Mouse (Mus musculus) MEL (cell line): Measurements from ENCODE around the gene Fads1. TPM values are rescaled to one million over a fixed set of nuclear protein-coding genes. Genes with fewer than 3 reads are reported as not detected.

Experiments
- DNase-seq: peaks from one replicate; pipeline ENCODE4 v3.0.0; 2011; ENCODE audit warnings: low read depth, low spot score
- H3K27ac ChIP-seq: 2 replicates; pipeline ENCODE4 v1.5.1; 2012; ENCODE audit warnings: low read depth, mild to moderate bottlenecking, control low read depth, low read length, moderate library complexity; ENCODE audit not compliant: control insufficient read depth
- H3K27me3 ChIP-seq, 2 experiments: fragments of 150-350 bp in 1 of 2; sonication (generic) in 1 of 2; 2 replicates each; pipeline ENCODE4 v1.6.1; 2012; ENCODE audit warnings: low read length in 2 of 2, mild to moderate bottlenecking in 2 of 2, improper control_type of control experiment in 1 of 2, moderate library complexity in 1 of 2; ENCODE audit not compliant: insufficient read depth in 2 of 2, control insufficient read depth in 1 of 2
- H3K36me3 ChIP-seq, 2 experiments: 2 replicates each; pipeline ENCODE4 v1.6.1; 2012 to 2014; ENCODE audit warnings: low read length in 2 of 2, improper control_type of control experiment in 1 of 2, inconsistent platforms in 1 of 2, mild to moderate bottlenecking in 1 of 2; ENCODE audit not compliant: insufficient read depth in 2 of 2, control insufficient read depth in 1 of 2
- H3K4me1 ChIP-seq, 2 experiments: fragments of 150-350 bp in 1 of 2; sonication (generic) in 1 of 2; 2 replicates each; pipeline ENCODE4 v1.6.1; 2012; ENCODE audit warnings: low read length in 2 of 2, improper control_type of control experiment in 1 of 2, mild to moderate bottlenecking in 1 of 2; ENCODE audit not compliant: insufficient read depth in 2 of 2, control insufficient read depth in 1 of 2
- H3K4me3 ChIP-seq, 2 experiments: fragments of 150-350 bp in 1 of 2; sonication (generic) in 1 of 2; 2 replicates each; pipeline ENCODE4 v1.5.1; 2012; ENCODE audit warnings: low read depth in 2 of 2, low read length in 2 of 2, mild to moderate bottlenecking in 2 of 2, moderate library complexity in 2 of 2, control low read depth in 1 of 2, improper control_type of control experiment in 1 of 2; ENCODE audit not compliant: control insufficient read depth in 1 of 2, insufficient read depth in 1 of 2
- H3K79me2 ChIP-seq: 2 replicates; pipeline ENCODE4 v1.6.1; 2012; ENCODE audit warnings: mild to moderate bottlenecking, low read length, moderate library complexity; ENCODE audit not compliant: control insufficient read depth, poor library complexity, insufficient read depth
- H3K9ac ChIP-seq: 2 replicates; pipeline ENCODE4 v1.6.1; 2012; ENCODE audit warnings: low read depth, mild to moderate bottlenecking, control low read depth, low read length, moderate library complexity; ENCODE audit not compliant: control insufficient read depth, poor library complexity, severe bottlenecking
- H3K9me3 ChIP-seq: fragments of 150-350 bp; sonication (generic); replicated peaks from 2 replicates; pipeline ENCODE4 v1.6.1; 2012; ENCODE audit warnings: mild to moderate bottlenecking, low read length, improper control_type of control experiment, moderate library complexity; ENCODE audit not compliant: insufficient read depth
- BHLHE40 ChIP-seq: IDR thresholded peaks from 2 replicates; pipeline ENCODE4 v1.6.1; 2012; ENCODE audit warnings: low read depth, mild to moderate bottlenecking, inconsistent platforms, low read length, improper control_type of control experiment, borderline replicate concordance
- CHD1 ChIP-seq: IDR thresholded peaks from 2 replicates; pipeline ENCODE4 v1.6.1; 2012; ENCODE audit warnings: low read depth, mild to moderate bottlenecking, inconsistent platforms, low read length, improper control_type of control experiment
- CHD2 ChIP-seq: IDR thresholded peaks from 2 replicates; pipeline ENCODE4 v1.6.1; 2011; ENCODE audit warnings: low read length, improper control_type of control experiment
- CTCF ChIP-seq, 3 experiments: IDR thresholded peaks in 2 of 3; conservative IDR thresholded peaks in 1 of 3; 2 replicates each; pipeline ENCODE4 v1.5.1; 2011 to 2012; ENCODE audit warnings: low read length in 3 of 3, low read depth in 2 of 3, mild to moderate bottlenecking in 2 of 3, improper control_type of control experiment in 1 of 3, inconsistent platforms in 1 of 3, mixed read lengths in 1 of 3, moderate library complexity in 1 of 3; ENCODE audit not compliant: control insufficient read depth in 1 of 3, insufficient read depth in 1 of 3, poor library complexity in 1 of 3, severe bottlenecking in 1 of 3
- ELF1 ChIP-seq: IDR thresholded peaks from 2 replicates; pipeline ENCODE4 v1.6.1; 2014; ENCODE audit warnings: low read depth, mild to moderate bottlenecking, inconsistent platforms, low read length, improper control_type of control experiment, moderate library complexity
- EP300 ChIP-seq, 2 experiments: IDR thresholded peaks; 2 replicates each; pipeline ENCODE4 v1.6.1; 2011; ENCODE audit warnings: improper control_type of control experiment in 2 of 2, low read length in 2 of 2, low read depth in 1 of 2, mild to moderate bottlenecking in 1 of 2
- GABPA ChIP-seq: IDR thresholded peaks from 2 replicates; pipeline ENCODE4 v1.6.1; 2012; ENCODE audit warnings: low read depth, mild to moderate bottlenecking, inconsistent platforms, low read length, improper control_type of control experiment, moderate library complexity
- HCFC1 ChIP-seq: IDR thresholded peaks from 2 replicates; pipeline ENCODE4 v1.6.1; 2012; ENCODE audit warnings: low read depth, mild to moderate bottlenecking, inconsistent platforms, low read length, improper control_type of control experiment, moderate library complexity
- JUND ChIP-seq: IDR thresholded peaks from 2 replicates; pipeline ENCODE4 v1.6.1; 2011; ENCODE audit warnings: low read depth, mild to moderate bottlenecking, improper control_type of control experiment, low read length
- MAFK ChIP-seq: IDR thresholded peaks from 2 replicates; pipeline ENCODE4 v1.6.1; 2011; ENCODE audit warnings: low read depth, mild to moderate bottlenecking, low read length, improper control_type of control experiment, borderline replicate concordance
- MAX ChIP-seq: IDR thresholded peaks from 2 replicates; pipeline ENCODE4 v1.6.1; 2011; ENCODE audit warnings: low read length, improper control_type of control experiment
- MXI1 ChIP-seq: IDR thresholded peaks from 2 replicates; pipeline ENCODE4 v1.6.1; 2011; ENCODE audit warnings: mild to moderate bottlenecking, low read depth, low read length, improper control_type of control experiment
- MYC ChIP-seq: IDR thresholded peaks from 2 replicates; pipeline ENCODE4 v1.6.1; 2011; ENCODE audit warnings: low read depth, mild to moderate bottlenecking, low read length, improper control_type of control experiment, moderate library complexity
- NELFE ChIP-seq: IDR thresholded peaks from 2 replicates; pipeline ENCODE4 v1.6.1; 2011; ENCODE audit warnings: low read depth, low read length, improper control_type of control experiment
- NRF1 ChIP-seq: IDR thresholded peaks from 2 replicates; pipeline ENCODE4 v1.6.1; 2014; ENCODE audit warnings: low read depth, mild to moderate bottlenecking, inconsistent platforms, low read length, improper control_type of control experiment, moderate library complexity; ENCODE audit not compliant: poor library complexity, insufficient read depth, severe bottlenecking
- POLR2A ChIP-seq, 2 experiments: IDR thresholded peaks; 2 replicates each; pipeline ENCODE4 v1.6.1; 2011 to 2012; ENCODE audit warnings: low read length in 2 of 2, mild to moderate bottlenecking in 2 of 2, control low read depth in 1 of 2, improper control_type of control experiment in 1 of 2, low read depth in 1 of 2, moderate library complexity in 1 of 2; ENCODE audit not compliant: control insufficient read depth in 1 of 2, insufficient read depth in 1 of 2, poor library complexity in 1 of 2
- POLR2AphosphoS2 ChIP-seq: IDR thresholded peaks from 2 replicates; pipeline ENCODE4 v1.6.1; 2011; ENCODE audit warnings: low read length, improper control_type of control experiment
- RCOR1 ChIP-seq: IDR thresholded peaks from 2 replicates; pipeline ENCODE4 v1.6.1; 2012; ENCODE audit warnings: low read depth, mild to moderate bottlenecking, inconsistent platforms, low read length, improper control_type of control experiment
- SIN3A ChIP-seq: IDR thresholded peaks from 2 replicates; pipeline ENCODE4 v1.6.1; 2012; ENCODE audit warnings: low read length, improper control_type of control experiment, inconsistent platforms
- TBP ChIP-seq: IDR thresholded peaks from 2 replicates; pipeline ENCODE4 v1.8.0; 2011; ENCODE audit warnings: low read depth, low read length, improper control_type of control experiment
- TCF12 ChIP-seq: IDR thresholded peaks from 2 replicates; pipeline ENCODE4 v1.6.1; 2014; ENCODE audit warnings: low read depth, mild to moderate bottlenecking, inconsistent platforms, low read length, improper control_type of control experiment, moderate library complexity
- ZC3H11A ChIP-seq: IDR thresholded peaks from 2 replicates; pipeline ENCODE4 v1.6.1; 2012; ENCODE audit warnings: low read depth, mild to moderate bottlenecking, inconsistent platforms, low read length, improper control_type of control experiment
- ZMIZ1 ChIP-seq: IDR thresholded peaks from 2 replicates; pipeline ENCODE4 v1.6.1; 2012; ENCODE audit warnings: low read depth, mild to moderate bottlenecking, inconsistent platforms, low read length, improper control_type of control experiment, moderate library complexity
- polyA plus RNA-seq, 2 experiments: library from polyadenylated mRNA; stranded (reverse) in 1 of 2; unstranded in 1 of 2; fragments of >175 nt in 1 of 2; fragments of >200 nt in 1 of 2; gene quantifications; 2 replicates each; pipeline versions ENCODE4 v1.2.1 to v1.2.4; 2012; ENCODE audit warnings: low replicate concordance in 2 of 2, low read depth in 1 of 2; ENCODE audit not compliant: insufficient read length in 2 of 2, insufficient read depth in 1 of 2, missing spikeins in 1 of 2
- total RNA-seq: library from RNA; depleted of rRNA; stranded (reverse); fragments of 300-350 nt; gene quantifications from 2 replicates; pipeline ENCODE4 v1.2.3, GENCODE M21; 2012

The Fads1 gene
- total and polyA plus RNA-seq, 3 experiments = 36.7 to 69.7 TPM; not detected in 1

- no peaks in the 10 kb centered on the region for H3K79me2 ChIP-seq
- H3K36me3 ChIP-seq = peaks cover 0 to 24% of the 10 kb centered on the region in 2 experiments; a peak in 2 of 4 replicates
- H3K4me3 ChIP-seq = no peak overlapping the region
- no peak overlapping the region for H3K27ac ChIP-seq
- no peaks in the 10 kb centered on the region for H3K9me3 ChIP-seq
- no peak for TF ChIP-seq MAFK
- no peak for TF ChIP-seq CTCF (IDR thresholded peaks at IDR 0.05 in 2 of 3, conservative IDR thresholded peaks at IDR 0.05 in 1 of 3; ENCODE audit: control insufficient read depth in 1 of 3, insufficient read depth in 1 of 3, low read depth in 2 of 3, low read length in 3 of 3, poor library complexity in 1 of 3, severe bottlenecking in 1 of 3)
- no peak for TF ChIP-seq POLR2AphosphoS2
- no peak for TF ChIP-seq MAX
- no peak for TF ChIP-seq EP300 (IDR thresholded peaks at IDR 0.05; ENCODE audit: low read depth in 1 of 2, low read length in 2 of 2)
- TF ChIP-seq GABPA = no peak
- TF ChIP-seq CHD2 = no peak
- TF ChIP-seq NRF1 = no peak
- TF ChIP-seq HCFC1 = no peak
- no peak for TF ChIP-seq TCF12
- TF ChIP-seq ZC3H11A = no peak
- no peak for TF ChIP-seq RCOR1
- no peak for TF ChIP-seq TBP
- no peak for TF ChIP-seq POLR2A (IDR thresholded peaks at IDR 0.05; ENCODE audit: control insufficient read depth in 1 of 2, insufficient read depth in 1 of 2, low read depth in 1 of 2, low read length in 2 of 2, poor library complexity in 1 of 2)
- TF ChIP-seq, all 39 proteins: peak for 0
- peaks cover 8 to 24% of the 10 kb centered on the region in 2 experiments for H3K4me1 ChIP-seq
- DNase-seq = no peak
- no peaks in the 10 kb centered on the region for H3K27me3 ChIP-seq
- H3K9ac ChIP-seq = no peak overlapping the region
These were observed 7.7 kb upstream of the Fads1 start for GRCm38 (mm10) chr19:10174956-10175355.

- H3K9ac ChIP-seq = no peak overlapping the region
- no peak overlapping the region for H3K4me3 ChIP-seq
- no peaks in the 10 kb centered on the region for H3K79me2 ChIP-seq
- DNase-seq = no peak
- TF ChIP-seq CHD1 = no peak
- TF ChIP-seq NELFE = no peak
- no peak for TF ChIP-seq BHLHE40
- no peak for TF ChIP-seq ZMIZ1
- TF ChIP-seq CHD2 = no peak
- no peak for TF ChIP-seq MYC
- no peak for TF ChIP-seq MXI1
- TF ChIP-seq MAFK = no peak
- TF ChIP-seq SIN3A = no peak
- no peak for TF ChIP-seq JUND
- TF ChIP-seq ELF1 = no peak
- TF ChIP-seq, all 39 proteins: peak for 0
- Histone ChIP-seq H3K27me3 (no peaks in the 10 kb centered on the region), H3K4me1 (peaks cover 8 to 23% of the 10 kb centered on the region in 2 experiments), H3K9me3 (no peaks in the 10 kb centered on the region), H3K36me3 (peaks cover 0 to 22% of the 10 kb centered on the region in 2 experiments; a peak in 2 of 4 replicates), H3K27ac (no peak overlapping the region)
These were observed 6.2 kb upstream of the Fads1 start for GRCm38 (mm10) chr19:10176477-10176876.
